Mouse (Mus musculus) lung, postnatal 10 days (tissue): Measurements from ENCODE around the gene Ttc33.

Experiments
- DNase-seq: peaks from one replicate; pipeline ENCODE4 v3.0.0; 2021

The Ttc33 gene

GRCm38 (mm10) chr15:5242241-5243035 is 57.1 kb downstream of the Ttc33 start:
- no peak for DNase-seq

DNA sequence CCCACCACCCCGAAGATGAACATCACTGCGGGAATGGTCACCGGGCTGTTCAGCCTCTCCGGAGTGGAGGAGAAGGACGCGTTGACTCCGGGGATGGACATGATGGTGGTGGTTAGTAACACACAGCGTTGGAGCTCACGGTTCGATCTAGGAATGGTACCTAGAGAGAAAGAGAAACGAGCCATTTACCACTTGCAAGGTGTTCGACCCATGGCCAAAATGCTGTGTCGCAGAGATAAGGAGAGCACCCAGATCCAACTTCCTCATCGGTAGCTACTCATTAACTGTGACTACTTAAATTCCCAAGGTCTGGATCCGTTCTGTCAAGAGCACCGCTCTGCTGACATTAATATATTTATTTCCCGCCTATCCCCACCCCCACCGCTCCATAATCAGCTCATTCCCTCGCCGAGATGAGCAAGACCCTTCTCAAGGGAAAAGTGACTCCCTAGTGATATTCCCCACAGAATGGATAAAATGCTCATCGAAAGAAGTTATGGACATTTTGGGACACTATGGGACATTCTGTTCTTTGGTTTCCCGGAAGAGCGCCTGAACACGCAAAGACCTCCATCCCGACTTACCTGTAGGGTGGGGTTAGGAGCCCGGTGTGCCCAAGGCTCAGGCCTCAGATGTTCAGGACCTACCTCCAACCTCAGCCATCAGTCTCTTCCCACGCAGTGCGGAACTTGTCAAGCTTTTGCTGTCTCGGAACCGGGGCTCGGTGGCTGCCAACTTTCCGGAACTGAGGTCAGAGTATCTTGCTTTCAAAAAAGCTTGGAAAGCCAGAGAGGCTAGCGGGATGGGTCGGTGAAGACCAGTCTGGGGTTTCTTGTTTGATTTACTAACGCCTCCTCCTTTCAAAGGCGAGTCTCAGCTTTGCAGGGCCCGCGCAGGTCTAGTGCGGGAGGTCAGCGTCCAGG is 58.0 kb downstream of the Ttc33 start:
- DNase-seq, result peak; percentile 33

DNA sequence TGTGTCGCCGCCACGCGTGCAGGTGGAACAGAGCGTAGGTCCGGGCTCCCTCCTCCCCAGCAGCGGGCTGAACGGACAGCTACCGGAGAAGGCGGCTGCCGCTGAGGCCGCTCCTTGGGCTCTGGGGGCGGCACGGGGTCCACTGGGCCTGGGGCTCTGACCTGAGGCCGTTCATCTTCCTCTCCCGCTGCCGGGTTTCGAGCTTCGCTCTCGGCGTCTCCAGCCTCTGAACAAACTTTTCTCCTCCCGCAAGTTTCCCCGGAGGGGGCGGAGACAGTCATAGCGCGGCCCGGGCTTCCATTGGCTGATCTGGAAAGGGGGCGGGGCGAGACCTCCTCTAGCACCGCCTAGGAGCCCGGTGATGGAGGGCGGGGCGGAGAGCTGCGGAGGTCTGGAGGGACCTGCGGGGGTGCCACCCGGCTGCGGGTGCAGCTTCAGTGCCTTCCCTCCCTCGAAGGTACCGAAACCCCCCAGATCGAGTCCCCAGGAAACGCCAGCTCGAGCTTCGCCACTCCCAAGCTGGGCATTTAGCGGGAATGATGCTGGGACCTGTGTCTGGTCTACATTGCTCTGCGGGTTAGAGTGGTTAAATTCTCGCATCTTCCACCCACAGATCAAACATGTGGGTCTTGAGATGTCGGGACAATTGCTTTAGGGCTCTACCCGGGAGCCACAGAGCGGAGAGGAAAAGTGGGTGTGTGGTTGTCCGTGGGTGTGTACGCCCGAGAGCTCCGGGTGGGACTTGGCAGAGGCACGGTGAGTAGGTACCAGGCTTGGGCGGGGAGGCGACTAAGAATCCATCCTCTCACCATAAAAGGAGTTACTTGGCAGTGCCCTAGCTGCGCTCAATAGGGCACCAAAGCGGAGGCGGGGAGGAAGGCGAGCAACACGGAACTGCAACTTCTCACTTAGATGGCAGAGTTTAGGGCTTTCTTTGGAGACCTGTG is 58.9 kb downstream of the Ttc33 start, which contains the start of gene Ptger4:
Gene Ptger4 (minus strand): TSS at position 229 of the 947 bp plus-strand sequence.
- peak; percentile 94 for DNase-seq

DNA sequence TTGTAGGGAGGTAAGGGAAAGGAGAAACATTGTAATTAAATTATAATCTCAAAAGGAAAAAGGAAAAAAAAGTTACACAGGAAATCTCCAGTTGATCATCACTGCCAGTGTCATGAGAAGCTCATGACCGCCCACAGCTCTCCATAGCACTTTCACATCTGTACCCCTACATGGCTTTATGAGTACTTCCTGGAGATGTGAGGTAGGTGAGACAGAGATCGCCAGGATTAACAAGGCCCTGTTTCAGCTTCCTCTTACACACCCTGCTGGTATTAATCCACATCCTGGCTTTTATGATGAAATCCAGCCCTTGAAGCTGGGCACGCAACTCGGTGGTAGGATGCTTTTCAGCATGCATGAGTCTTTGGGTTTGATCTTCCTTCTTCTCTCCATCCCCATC is 64.9 kb downstream of the Ttc33 start:
- DNase-seq, result no peak

DNA sequence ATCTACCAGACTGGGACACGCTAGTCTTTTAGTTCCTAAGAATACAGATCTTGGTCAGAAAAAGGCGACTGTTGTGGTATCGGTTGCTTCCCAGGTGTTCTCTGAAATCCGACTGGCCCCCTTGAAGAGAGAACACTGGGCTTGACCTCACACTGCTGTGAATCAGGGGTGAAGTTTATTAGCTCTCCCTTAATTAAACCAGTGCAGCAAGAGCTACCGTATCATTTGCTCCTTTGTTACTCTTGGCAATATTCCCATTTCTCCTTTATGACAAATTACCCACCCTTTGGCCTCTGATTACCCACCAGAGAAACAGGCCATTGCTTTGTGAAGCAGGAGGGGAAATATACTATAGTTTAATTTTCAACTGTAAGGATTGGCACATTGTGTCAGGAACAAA is 74.9 kb downstream of the Ttc33 start:
- DNase-seq, result no peak

DNA sequence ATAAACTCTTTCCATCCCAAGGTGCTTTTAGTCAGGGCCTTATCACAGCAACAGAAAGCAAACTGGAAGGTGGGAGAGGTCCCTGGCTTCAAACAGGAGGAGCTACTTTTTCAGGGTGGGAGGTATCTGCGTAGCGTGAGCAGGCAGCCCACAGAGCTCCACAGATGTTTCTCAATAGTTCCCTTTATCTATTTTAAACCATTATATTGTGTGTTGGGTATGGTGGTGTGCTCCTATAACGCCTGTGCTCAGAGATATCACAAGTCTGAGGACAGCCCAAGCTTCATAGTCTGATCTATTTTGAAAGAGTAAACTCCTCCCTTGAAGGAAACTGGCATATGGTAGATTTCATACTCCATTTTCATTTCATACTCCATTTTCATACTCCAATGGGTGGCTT is 75.7 kb downstream of the Ttc33 start:
- no peak for DNase-seq

GRCm38 (mm10) chr15:5262095-5262667 is 76.9 kb downstream of the Ttc33 start:
- no peak for DNase-seq

DNA sequence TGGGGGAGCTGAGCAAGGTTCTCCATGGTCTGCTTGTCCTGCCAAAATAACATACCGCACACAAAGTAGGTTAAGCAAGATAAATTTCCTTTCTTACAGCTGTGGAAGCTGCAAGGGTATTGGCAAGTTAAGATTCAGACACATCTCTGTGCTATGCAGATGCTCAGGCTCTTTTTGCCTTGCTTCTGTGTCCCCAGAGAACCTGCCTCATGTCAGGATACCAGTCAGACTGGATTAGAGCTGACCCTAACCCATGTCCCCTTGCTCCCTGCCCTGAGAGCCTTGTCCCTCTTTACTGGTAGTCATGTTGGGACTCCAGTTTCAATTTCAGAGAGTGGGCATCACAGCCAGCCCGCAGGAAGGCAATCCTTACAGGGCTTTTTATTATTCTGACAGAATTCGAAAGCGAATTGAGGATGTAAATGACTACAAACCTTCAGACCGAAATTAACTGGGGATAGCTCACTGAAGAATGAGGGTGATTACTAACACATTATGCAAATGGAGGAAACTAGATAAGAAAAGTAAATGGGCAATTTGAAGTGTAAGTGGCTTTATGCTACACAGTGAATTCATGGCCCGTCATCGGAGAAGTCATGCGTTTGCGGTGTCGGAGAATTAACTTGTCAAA is 77.7 kb downstream of the Ttc33 start:
- no peak for DNase-seq

DNA sequence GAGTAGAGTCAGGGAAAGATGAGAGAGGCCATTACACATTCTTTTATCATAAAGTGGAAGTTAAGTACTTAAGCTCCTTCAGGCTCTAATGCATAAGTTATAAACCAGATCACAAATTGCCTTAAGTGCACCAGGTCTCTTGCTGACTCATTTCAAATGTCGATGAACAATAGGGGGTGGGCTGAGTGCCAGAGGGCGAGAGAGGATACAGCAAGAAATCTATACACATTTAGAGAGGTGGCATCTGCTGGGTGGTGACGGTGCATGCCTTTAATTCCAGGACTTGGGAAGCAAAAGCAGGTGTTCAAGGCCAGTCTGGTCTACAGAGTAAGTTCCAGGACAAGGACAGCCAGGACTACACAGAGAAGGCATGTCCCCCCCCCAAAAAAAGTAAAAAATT is 80.8 kb downstream of the Ttc33 start:
- DNase-seq, result no peak
